Mouse (Mus musculus) intestine, postnatal 0 days (tissue): ENCODE measurements at regions not wholly inside any gene's neighbourhood (a gene's known extent, or its start where the extent isn't known, plus 50 kb on each side); places are given as distances from the start of the nearest gene placed in this dataset.

Experiments used
- ATAC-seq: fragments of 200-750 bp; cut with Nextera tagmentation; 2 replicates; pipeline ENCODE4 v1.8.0; 2017; ENCODE audit warnings: mild to moderate bottlenecking, moderate TSS enrichment, moderate library complexity
- H3K27ac ChIP-seq: fragments of 300-500 bp; sonication (generic); 2 replicates; pipeline ENCODE4 v1.5.1; 2014; ENCODE audit warnings: mild to moderate bottlenecking, low read depth, low read length, moderate library complexity
- H3K27me3 ChIP-seq: fragments of 300-500 bp; sonication (generic); replicated peaks from 2 replicates; pipeline ENCODE4 v1.6.1; 2014; ENCODE audit warnings: low read length, mixed read lengths; ENCODE audit not compliant: control insufficient read depth, insufficient read depth
- H3K36me3 ChIP-seq: fragments of 300-500 bp; sonication (generic); 2 replicates; pipeline ENCODE4 v1.6.1; 2014; ENCODE audit warnings: mild to moderate bottlenecking, moderate library complexity; ENCODE audit not compliant: control insufficient read depth, insufficient read depth
- H3K4me1 ChIP-seq: fragments of 300-500 bp; sonication (generic); replicated peaks from 2 replicates; pipeline ENCODE4 v1.6.1; 2014; ENCODE audit warnings: antibody characterized with exemption, low read length, mixed read lengths; ENCODE audit not compliant: control insufficient read depth, insufficient read depth
- H3K4me2 ChIP-seq: fragments of 300-500 bp; sonication (generic); replicated peaks from 2 replicates; pipeline ENCODE4 v1.6.1; 2014; ENCODE audit warnings: low read depth, mild to moderate bottlenecking, moderate library complexity
- H3K4me3 ChIP-seq: fragments of 300-500 bp; sonication (generic); 2 replicates; pipeline ENCODE4 v1.5.1; 2014; ENCODE audit warnings: low read depth, low read length
- H3K9ac ChIP-seq: fragments of 300-500 bp; sonication (generic); 2 replicates; pipeline ENCODE4 v1.6.1; 2014; ENCODE audit warnings: mild to moderate bottlenecking, low read depth, low read length
- H3K9me3 ChIP-seq: fragments of 300-500 bp; sonication (generic); 2 replicates; pipeline ENCODE4 v1.6.1; 2016; ENCODE audit warnings: mixed run types; ENCODE audit not compliant: control insufficient read depth
- CTCF ChIP-seq: sonication (generic); IDR thresholded peaks from 2 replicates; pipeline ENCODE4 v1.5.1; 2016; ENCODE audit warnings: low read depth, mild to moderate bottlenecking, control low read depth, antibody characterized with exemption, moderate library complexity
- WGBS: fragments of 180-500 bp; shearing (Covaris S2); extraction: QIAGEN DNeasy Blood & Tissue Kit; methylation state at CpG from one replicate; pipeline ENCODE4 v1.1.7; 2014; 5-methylcytosine and 5-hydroxymethylcytosine counted together

- TF ChIP-seq CTCF: no peak
- ATAC-seq: no peak
- Histone ChIP-seq H3K27ac (no peak overlapping the region), H3K27me3 (no peaks in the 10 kb centered on the region), H3K36me3 (no peaks in the 10 kb centered on the region), H3K4me3 (no peak overlapping the region), H3K4me1 (no peaks in the 10 kb centered on the region), H3K9ac (no peak overlapping the region), H3K9me3 (no peaks in the 10 kb centered on the region), H3K4me2 (no peak overlapping the region)
- 70% methylated on average over 9 of the region's 9 CpGs for WGBS
These were observed 134.2 kb upstream of the Foxn2 start for GRCm38 (mm10) chr17:88306325-88306724.

GRCm38 (mm10) chr17:88307082-88307481 is 133.4 kb upstream of the Foxn2 start:
- no peak for TF ChIP-seq CTCF
- 42% methylated on average over 4 of the region's 4 CpGs for WGBS

GRCm38 (mm10) chr17:88307826-88308225 is 132.7 kb upstream of the Foxn2 start:
- ATAC-seq: no peak
- no peaks in the 10 kb centered on the region for H3K36me3 ChIP-seq
- TF ChIP-seq CTCF: no peak
- 86% methylated on average over 9 of the region's 9 CpGs for WGBS
- H3K9ac ChIP-seq: no peak overlapping the region
- H3K9me3 ChIP-seq: no peaks in the 10 kb centered on the region
- no peak overlapping the region for H3K27ac ChIP-seq
- H3K4me3 ChIP-seq: no peak overlapping the region
- H3K27me3 ChIP-seq: no peaks in the 10 kb centered on the region
- H3K4me2 ChIP-seq: no peak overlapping the region
- no peaks in the 10 kb centered on the region for H3K4me1 ChIP-seq

More at GRCm38 (mm10) chr17:88307082-88307481, 133.4 kb upstream of the Foxn2 start:
- Histone ChIP-seq H3K27me3 (no peaks in the 10 kb centered on the region), H3K4me2 (no peak overlapping the region), H3K4me3 (no peak overlapping the region), H3K4me1 (no peaks in the 10 kb centered on the region), H3K27ac (no peak overlapping the region), H3K9me3 (no peaks in the 10 kb centered on the region), H3K9ac (no peak overlapping the region), H3K36me3 (no peaks in the 10 kb centered on the region)
- ATAC-seq: no peak

- no peak for ATAC-seq
- Histone ChIP-seq H3K36me3 (no peaks in the 10 kb centered on the region), H3K27ac (no peak overlapping the region), H3K4me3 (no peak overlapping the region), H3K9ac (no peak overlapping the region), H3K27me3 (no peaks in the 10 kb centered on the region), H3K9me3 (no peaks in the 10 kb centered on the region), H3K4me2 (no peak overlapping the region), H3K4me1 (no peaks in the 10 kb centered on the region)
- whole genome bisulfite sequencing: 92% methylated on average over 2 of the region's 2 CpGs
- TF ChIP-seq CTCF: peak; percentile 52
These were observed 127.6 kb upstream of the Foxn2 start for GRCm38 (mm10) chr17:88312876-88313275.

- no peaks in the 10 kb centered on the region for H3K4me1 ChIP-seq
- H3K4me2 ChIP-seq: no peak overlapping the region
- no peak overlapping the region for H3K4me3 ChIP-seq
- no peaks in the 10 kb centered on the region for H3K9me3 ChIP-seq
- no peaks in the 10 kb centered on the region for H3K36me3 ChIP-seq
- no peak for TF ChIP-seq CTCF
- no peak overlapping the region for H3K27ac ChIP-seq
- H3K9ac ChIP-seq: no peak overlapping the region
- no peak for ATAC-seq
- 79% methylated on average over 14 of the region's 15 CpGs for WGBS
- no peaks in the 10 kb centered on the region for H3K27me3 ChIP-seq
These were observed 124.1 kb upstream of the Foxn2 start for GRCm38 (mm10) chr17:88316213-88316967.

- WGBS: 80% methylated on average over 5 of the region's 5 CpGs
- Histone ChIP-seq H3K27me3 (no peaks in the 10 kb centered on the region), H3K4me3 (no peak overlapping the region), H3K27ac (no peak overlapping the region), H3K4me1 (no peaks in the 10 kb centered on the region), H3K4me2 (no peak overlapping the region), H3K9me3 (no peaks in the 10 kb centered on the region), H3K9ac (no peak overlapping the region), H3K36me3 (no peaks in the 10 kb centered on the region)
- no peak for TF ChIP-seq CTCF
- ATAC-seq: no peak
These were observed 123.2 kb upstream of the Foxn2 start for GRCm38 (mm10) chr17:88317311-88317710.
